Mouse (Mus musculus) olfactory bulb, adult 2 months (tissue): ENCODE measurements around the gene Lama4.

Experiments used
- CTCF ChIP-seq: fragments of 200-500 bp; IDR thresholded peaks from 2 replicates; pipeline ENCODE4 v1.5.1; 2012; ENCODE audit warnings: low read depth, mild to moderate bottlenecking, low read length, moderate library complexity; ENCODE audit not compliant: insufficient read depth
- POLR2A ChIP-seq: fragments of 200-500 bp; IDR thresholded peaks from 2 replicates; pipeline ENCODE4 v1.6.1; 2012; ENCODE audit warnings: mild to moderate bottlenecking, low read depth, low read length, moderate library complexity; ENCODE audit not compliant: insufficient read depth

DNA sequence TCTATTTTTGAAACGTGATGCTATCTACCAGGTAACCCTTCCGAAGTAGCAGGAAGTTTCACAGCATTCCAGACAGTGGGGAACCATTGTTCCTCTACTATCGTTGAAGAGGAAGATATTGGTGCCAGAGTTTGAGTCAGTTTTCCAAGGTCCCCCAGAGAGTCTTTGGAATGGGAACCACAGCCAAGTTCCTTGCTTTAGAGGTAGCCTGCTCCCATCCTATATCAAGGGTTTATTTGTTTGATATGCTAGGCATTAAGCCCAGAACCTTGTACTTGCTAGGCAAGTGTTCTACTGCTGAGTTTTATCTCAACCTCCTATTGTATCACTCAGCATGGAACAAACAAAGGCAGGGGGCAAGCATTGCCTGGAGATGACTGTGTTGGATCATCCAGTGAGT lies 15.7 kb downstream of the Lama4 start:
- TF ChIP-seq CTCF (no peak), POLR2A (no peak)
